Mouse (Mus musculus): Measurements from ENCODE around the gene Gm26741. TPM values are rescaled to one million over a fixed set of nuclear protein-coding genes. Genes with fewer than 3 reads are reported as not detected.

Gene Gm26741
- polyA plus RNA-seq, 1 experiment from 2014 or later = not detected

DNA sequence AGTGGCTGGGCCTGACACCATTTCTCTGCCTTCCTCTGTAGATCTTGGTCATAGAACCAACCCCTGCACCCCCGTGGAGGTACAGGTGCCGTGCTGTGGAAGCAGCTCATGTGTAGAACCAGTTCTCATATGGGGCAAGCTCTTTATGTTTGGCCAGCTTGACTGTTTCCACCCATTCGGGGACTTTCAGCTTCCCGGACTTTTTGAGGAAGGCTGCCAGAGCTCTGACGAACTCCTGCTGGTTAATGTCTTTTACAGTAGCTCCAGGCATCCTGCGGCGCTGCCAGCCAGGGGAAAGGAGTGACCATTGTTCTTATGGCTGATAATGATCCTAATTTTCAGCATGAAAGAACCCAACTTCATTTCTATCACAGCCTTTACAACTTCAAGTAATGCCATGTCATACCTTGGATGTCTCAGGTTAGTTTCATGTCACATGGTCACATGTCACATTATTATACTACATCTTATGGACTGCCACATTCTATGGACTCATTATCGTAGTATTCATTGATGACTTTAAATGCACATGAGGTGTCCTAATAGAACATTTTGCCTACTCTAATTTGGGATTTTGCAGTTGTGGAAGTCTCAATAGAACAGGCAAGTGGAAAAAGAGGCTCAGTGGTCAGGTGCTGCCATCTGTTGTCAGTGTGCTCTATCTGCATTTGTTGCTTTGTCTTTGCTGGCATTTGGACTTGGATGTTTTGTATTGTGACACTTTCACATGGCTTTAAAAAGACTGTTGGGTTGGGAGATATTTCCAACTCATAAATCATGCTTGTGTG lies 26.4 kb downstream of the Gm26741 start:
- Histone ChIP-seq H3K9ac (ENCODE audit: low read depth, low read length) (no peak overlapping the region), H3K4me3 (ENCODE audit: low read depth, low read length) (no peak overlapping the region), H3K27me3 (ENCODE audit: control insufficient read depth, insufficient read depth, low read depth, low read length) (no peaks in the 10 kb centered on the region), H3K4me2 (ENCODE audit: low read depth, low read length) (no peak overlapping the region), H3K4me1 (ENCODE audit: control insufficient read depth, low read depth, low read length) (peaks cover 8% of the 10 kb centered on the region; the same call in 1 of the 2 replicates), H3K27ac (ENCODE audit: low read length) (no peak overlapping the region), H3K36me3 (ENCODE audit: control insufficient read depth, insufficient read depth) (no peaks in the 10 kb centered on the region), H3K9me3 (replicated peaks; ENCODE audit: control insufficient read depth, low read length) (no peaks in the 10 kb centered on the region)
- 53% methylated on average over 8 of the region's 8 CpGs for WGBS (ENCODE audit: insufficient replicate concordance)
- no peak for ATAC-seq (ENCODE audit: low read depth)

DNA sequence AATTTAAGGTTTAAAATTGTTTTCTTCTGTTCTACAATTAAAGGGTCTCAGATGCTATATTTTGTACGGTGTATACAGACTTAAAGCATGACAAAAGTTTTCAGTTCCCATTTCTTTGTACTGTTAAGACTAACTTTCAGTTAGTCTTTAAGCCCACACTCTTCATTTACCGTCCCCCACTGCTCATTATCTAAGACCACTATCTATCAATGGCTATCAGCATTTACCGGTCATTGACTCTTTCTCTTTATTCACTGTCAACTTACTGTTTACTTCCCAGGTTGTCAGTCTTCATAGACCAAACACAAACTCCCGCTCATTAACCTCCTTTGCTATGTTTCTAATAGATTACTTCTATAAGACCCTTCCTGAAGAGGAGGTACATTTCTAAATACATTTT lies 28.6 kb downstream of the Gm26741 start:
- H3K9ac ChIP-seq (ENCODE audit: low read depth, low read length) = no peak overlapping the region
- no peak overlapping the region for H3K27ac ChIP-seq (ENCODE audit: low read length)
- 49% methylated on average over 4 of the region's 4 CpGs for WGBS (ENCODE audit: insufficient replicate concordance)

DNA sequence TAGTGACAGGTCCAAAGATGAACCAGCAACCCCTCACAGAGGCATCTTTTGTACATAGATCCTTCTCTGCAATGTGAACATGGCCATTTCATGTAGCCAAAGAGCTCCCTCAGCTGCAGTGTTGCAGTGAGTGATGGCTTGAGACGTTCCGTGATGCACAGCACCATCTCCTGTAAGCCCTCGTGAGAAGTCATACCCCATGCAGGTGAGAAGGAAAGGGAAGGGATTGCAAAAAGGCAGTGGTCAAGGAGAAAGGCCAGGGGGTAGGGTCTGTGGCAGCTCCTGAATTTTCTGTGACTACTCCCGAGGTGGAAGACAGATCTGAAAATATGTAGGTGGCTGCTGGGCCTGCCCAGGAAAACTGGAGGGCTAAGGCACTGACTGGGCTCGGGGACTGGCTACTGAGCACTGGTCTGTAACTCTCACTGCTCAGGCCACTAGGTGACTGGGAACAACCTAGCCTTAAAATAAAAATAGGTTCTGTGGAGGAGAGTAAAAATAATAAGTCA lies 30.4 kb downstream of the Gm26741 start, which contains the start of gene Nepn:
Gene Nepn, plus strand, starts transcription at position 51 of the 509 bp plus-strand sequence.
- WGBS (ENCODE audit: insufficient replicate concordance) = 62% methylated on average over 5 of the region's 5 CpGs
- no peak for ATAC-seq (ENCODE audit: low read depth)
- no peaks in the 10 kb centered on the region for H3K4me1 ChIP-seq (ENCODE audit: control insufficient read depth, low read depth, low read length)
- H3K4me3 ChIP-seq (ENCODE audit: low read depth, low read length) = no peak within 1 kb of the TSS
- H3K4me2 ChIP-seq (ENCODE audit: low read depth, low read length) = no peak within 1 kb of the TSS
- H3K27ac ChIP-seq (ENCODE audit: low read length) = no peak within 1 kb of the TSS
- H3K9ac ChIP-seq (ENCODE audit: low read depth, low read length) = no peak within 1 kb of the TSS
- H3K27me3 ChIP-seq (ENCODE audit: control insufficient read depth, insufficient read depth, low read depth, low read length) = no peaks in the 10 kb centered on the region
- no peaks in the 10 kb centered on the region for H3K9me3 ChIP-seq (replicated peaks; ENCODE audit: control insufficient read depth, low read length)
- H3K36me3 ChIP-seq (ENCODE audit: control insufficient read depth, insufficient read depth) = no peaks in the 10 kb centered on the region

More for the DNA sequence above, 28.6 kb downstream of the Gm26741 start:
- Histone ChIP-seq H3K9me3 (replicated peaks; ENCODE audit: control insufficient read depth, low read length) (no peaks in the 10 kb centered on the region), H3K27me3 (ENCODE audit: control insufficient read depth, insufficient read depth, low read depth, low read length) (no peaks in the 10 kb centered on the region), H3K4me3 (ENCODE audit: low read depth, low read length) (no peak overlapping the region), H3K36me3 (ENCODE audit: control insufficient read depth, insufficient read depth) (no peaks in the 10 kb centered on the region), H3K4me1 (ENCODE audit: control insufficient read depth, low read depth, low read length) (peaks cover 5% of the 10 kb centered on the region; the same call in 1 of the 2 replicates), H3K4me2 (ENCODE audit: low read depth, low read length) (no peak overlapping the region)
- ATAC-seq (ENCODE audit: low read depth) = no peak

DNA sequence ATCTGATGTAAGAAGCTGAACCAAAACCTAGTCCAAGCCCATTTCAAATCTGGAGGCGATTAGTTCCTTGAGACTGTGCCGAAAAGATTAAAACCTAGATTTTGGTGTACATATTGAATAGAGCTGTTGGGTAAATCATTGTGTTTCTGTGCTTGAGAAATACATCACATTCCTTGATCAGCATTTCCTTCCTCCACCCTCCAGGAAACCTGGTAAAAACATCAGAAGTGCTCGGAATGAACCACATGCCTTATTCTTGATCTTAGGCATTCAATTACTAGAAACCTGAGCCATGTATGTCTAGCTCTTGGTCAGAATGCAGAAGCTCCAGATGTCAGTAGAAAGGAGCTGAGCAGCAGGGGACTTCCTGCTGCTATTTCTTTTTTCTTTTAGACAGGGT lies 30.9 kb downstream of the Gm26741 start:
- WGBS (ENCODE audit: insufficient replicate concordance) = 73% methylated on average over 3 of the region's 3 CpGs
- no peak overlapping the region for H3K27ac ChIP-seq (ENCODE audit: low read length)
- no peaks in the 10 kb centered on the region for H3K9me3 ChIP-seq (replicated peaks; ENCODE audit: control insufficient read depth, low read length)
- no peaks in the 10 kb centered on the region for H3K4me1 ChIP-seq (ENCODE audit: control insufficient read depth, low read depth, low read length)
- ATAC-seq (ENCODE audit: low read depth) = no peak
- no peak overlapping the region for H3K9ac ChIP-seq (ENCODE audit: low read depth, low read length)
- H3K4me3 ChIP-seq (ENCODE audit: low read depth, low read length) = no peak overlapping the region
- no peak overlapping the region for H3K4me2 ChIP-seq (ENCODE audit: low read depth, low read length)
- H3K36me3 ChIP-seq (ENCODE audit: control insufficient read depth, insufficient read depth) = no peaks in the 10 kb centered on the region
- no peaks in the 10 kb centered on the region for H3K27me3 ChIP-seq (ENCODE audit: control insufficient read depth, insufficient read depth, low read depth, low read length)

DNA sequence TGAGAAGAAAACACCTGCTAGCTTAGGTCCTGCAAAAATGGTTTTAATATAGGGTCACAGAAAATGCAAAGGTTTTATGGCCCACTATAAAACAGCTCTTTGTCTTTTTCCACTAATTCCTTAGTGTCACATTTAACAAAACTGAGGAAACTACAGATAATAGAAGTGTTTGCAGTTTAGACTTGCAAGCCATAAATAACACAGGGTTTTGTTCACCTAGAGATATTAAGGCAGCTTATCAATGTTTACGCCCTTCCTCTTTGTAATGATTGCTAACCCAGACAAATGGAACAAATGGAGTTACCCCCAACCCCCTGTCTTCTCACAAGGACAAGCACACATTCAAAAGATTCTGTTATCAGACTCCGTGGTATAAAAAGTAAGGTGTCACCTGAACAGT lies 32.6 kb downstream of the Gm26741 start:
- Histone ChIP-seq H3K9ac (ENCODE audit: low read depth, low read length) (no peak overlapping the region), H3K36me3 (ENCODE audit: control insufficient read depth, insufficient read depth) (no peaks in the 10 kb centered on the region), H3K4me1 (ENCODE audit: control insufficient read depth, low read depth, low read length) (no peaks in the 10 kb centered on the region), H3K4me2 (ENCODE audit: low read depth, low read length) (no peak overlapping the region), H3K27ac (ENCODE audit: low read length) (no peak overlapping the region), H3K4me3 (ENCODE audit: low read depth, low read length) (no peak overlapping the region), H3K9me3 (replicated peaks; ENCODE audit: control insufficient read depth, low read length) (no peaks in the 10 kb centered on the region), H3K27me3 (ENCODE audit: control insufficient read depth, insufficient read depth, low read depth, low read length) (no peaks in the 10 kb centered on the region)
- WGBS (ENCODE audit: insufficient replicate concordance) = 51% methylated on average over 2 of the region's 2 CpGs
- ATAC-seq (ENCODE audit: low read depth) = no peak

DNA sequence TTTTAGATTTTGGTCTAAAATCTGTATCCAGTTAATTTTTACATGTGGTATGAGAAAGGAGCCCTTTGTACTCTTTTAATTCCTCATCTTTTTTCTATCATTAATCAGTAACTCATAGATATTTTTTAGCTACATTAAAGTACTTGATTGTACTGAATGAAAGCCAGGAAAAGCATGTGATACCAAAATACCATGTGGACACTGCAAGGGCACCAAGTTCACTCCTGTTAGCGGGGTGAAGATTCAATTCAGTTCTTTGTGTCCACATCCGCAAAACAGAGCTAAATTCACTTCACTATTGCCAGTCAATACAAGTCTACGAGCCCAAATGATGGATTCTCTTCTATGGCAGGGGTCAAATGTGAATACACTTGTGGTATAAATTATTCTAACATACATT lies 38.1 kb downstream of the Gm26741 start:
- no peak overlapping the region for H3K27ac ChIP-seq (ENCODE audit: low read length)
- H3K4me3 ChIP-seq (ENCODE audit: low read depth, low read length) = no peak overlapping the region
- ATAC-seq (ENCODE audit: low read depth) = no peak
- H3K27me3 ChIP-seq (ENCODE audit: control insufficient read depth, insufficient read depth, low read depth, low read length) = no peaks in the 10 kb centered on the region
- no peak overlapping the region for H3K4me2 ChIP-seq (ENCODE audit: low read depth, low read length)
- no peak overlapping the region for H3K9ac ChIP-seq (ENCODE audit: low read depth, low read length)
- H3K4me1 ChIP-seq (ENCODE audit: control insufficient read depth, low read depth, low read length) = no peaks in the 10 kb centered on the region
- WGBS (ENCODE audit: insufficient replicate concordance) = 73% methylated on average over 3 of the region's 3 CpGs
- no peaks in the 10 kb centered on the region for H3K36me3 ChIP-seq (ENCODE audit: control insufficient read depth, insufficient read depth)
- H3K9me3 ChIP-seq (replicated peaks; ENCODE audit: control insufficient read depth, low read length) = no peaks in the 10 kb centered on the region

DNA sequence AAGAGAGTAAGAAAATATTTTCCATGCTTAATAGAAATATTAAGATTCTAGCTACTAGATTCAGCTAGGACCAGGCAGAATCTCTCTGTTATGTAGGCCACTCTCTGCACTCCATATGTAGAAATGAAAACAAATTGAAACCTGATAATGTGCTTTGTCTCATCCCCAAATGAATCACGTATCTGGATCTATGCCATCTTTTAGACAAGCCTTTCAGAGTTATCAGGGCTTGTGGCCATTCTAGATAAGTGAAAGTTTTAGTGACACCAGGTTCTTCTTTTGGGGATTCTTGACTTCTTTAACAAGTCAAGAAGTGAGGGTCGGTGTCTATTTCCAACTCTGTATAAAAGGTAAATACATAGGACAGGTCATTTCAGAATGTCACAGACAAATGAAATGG lies 40.1 kb downstream of the Gm26741 start:
- no peak overlapping the region for H3K27ac ChIP-seq (ENCODE audit: low read length)
- no peak for ATAC-seq (ENCODE audit: low read depth)
- H3K9ac ChIP-seq (ENCODE audit: low read depth, low read length) = no peak overlapping the region
- H3K27me3 ChIP-seq (ENCODE audit: control insufficient read depth, insufficient read depth, low read depth, low read length) = no peaks in the 10 kb centered on the region
- no peaks in the 10 kb centered on the region for H3K36me3 ChIP-seq (ENCODE audit: control insufficient read depth, insufficient read depth)
- 34% methylated on average over 2 of the region's 2 CpGs for WGBS (ENCODE audit: insufficient replicate concordance)
- no peaks in the 10 kb centered on the region for H3K4me1 ChIP-seq (ENCODE audit: control insufficient read depth, low read depth, low read length)
- H3K9me3 ChIP-seq (replicated peaks; ENCODE audit: control insufficient read depth, low read length) = no peaks in the 10 kb centered on the region
- no peak overlapping the region for H3K4me3 ChIP-seq (ENCODE audit: low read depth, low read length)
- H3K4me2 ChIP-seq (ENCODE audit: low read depth, low read length) = no peak overlapping the region

DNA sequence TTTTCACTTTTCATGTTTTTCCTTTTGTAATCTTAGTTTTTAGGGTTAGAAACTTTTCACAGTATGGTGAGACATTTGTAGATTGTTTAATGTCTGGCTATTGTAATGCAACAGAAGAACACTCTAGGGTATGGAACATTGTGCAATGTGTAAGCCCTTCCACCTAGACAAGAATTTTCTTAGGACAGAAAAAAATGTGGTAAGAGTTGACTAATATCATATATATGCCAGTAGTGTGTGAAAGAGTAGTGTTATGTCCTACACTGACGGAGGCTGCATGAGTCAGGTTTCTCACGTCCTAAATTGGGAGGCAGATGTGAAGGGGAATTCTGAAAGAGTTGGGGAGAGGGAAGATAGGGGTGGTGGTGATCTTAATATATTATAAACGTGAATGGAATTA lies 41.2 kb downstream of the Gm26741 start:
- H3K27me3 ChIP-seq (ENCODE audit: control insufficient read depth, insufficient read depth, low read depth, low read length) = no peaks in the 10 kb centered on the region
- H3K9ac ChIP-seq (ENCODE audit: low read depth, low read length) = no peak overlapping the region
- H3K36me3 ChIP-seq (ENCODE audit: control insufficient read depth, insufficient read depth) = no peaks in the 10 kb centered on the region
- no peak overlapping the region for H3K4me3 ChIP-seq (ENCODE audit: low read depth, low read length)
- H3K4me2 ChIP-seq (ENCODE audit: low read depth, low read length) = no peak overlapping the region
- H3K4me1 ChIP-seq (ENCODE audit: control insufficient read depth, low read depth, low read length) = no peaks in the 10 kb centered on the region
- no peak for ATAC-seq (ENCODE audit: low read depth)
- H3K9me3 ChIP-seq (replicated peaks; ENCODE audit: control insufficient read depth, low read length) = no peaks in the 10 kb centered on the region
- no peak overlapping the region for H3K27ac ChIP-seq (ENCODE audit: low read length)
- WGBS (ENCODE audit: insufficient replicate concordance) = 36% methylated on average over 3 of the region's 3 CpGs

DNA sequence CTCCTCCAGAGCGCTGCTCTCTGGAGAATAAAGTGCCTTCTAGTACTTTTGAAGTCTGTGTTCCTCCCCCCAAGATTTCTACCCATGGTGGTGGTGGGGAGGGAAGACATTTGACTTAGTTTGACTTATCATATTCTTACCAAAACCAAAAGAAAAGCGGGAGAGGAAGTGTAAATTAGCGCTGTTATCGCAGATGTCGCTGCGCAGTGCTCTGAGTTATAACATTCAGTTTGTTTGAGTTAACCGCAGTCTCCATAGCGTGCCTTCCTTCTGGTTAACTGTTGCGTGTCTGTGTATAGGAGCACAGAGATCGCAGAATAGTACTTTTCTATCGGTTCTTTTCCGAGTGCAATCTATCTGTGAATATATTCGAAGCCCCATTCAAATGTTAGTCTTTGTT lies 46.6 kb downstream of the Gm26741 start:
- H3K4me1 ChIP-seq (ENCODE audit: control insufficient read depth, low read depth, low read length) = no peaks in the 10 kb centered on the region
- no peaks in the 10 kb centered on the region for H3K9me3 ChIP-seq (replicated peaks; ENCODE audit: control insufficient read depth, low read length)
- H3K9ac ChIP-seq (ENCODE audit: low read depth, low read length) = no peak overlapping the region
- H3K27ac ChIP-seq (ENCODE audit: low read length) = no peak overlapping the region
- WGBS (ENCODE audit: insufficient replicate concordance) = 75% methylated on average over 13 of the region's 13 CpGs
- no peaks in the 10 kb centered on the region for H3K36me3 ChIP-seq (ENCODE audit: control insufficient read depth, insufficient read depth)
- H3K4me2 ChIP-seq (ENCODE audit: low read depth, low read length) = no peak overlapping the region
- H3K27me3 ChIP-seq (ENCODE audit: control insufficient read depth, insufficient read depth, low read depth, low read length) = no peaks in the 10 kb centered on the region
- no peak for ATAC-seq (ENCODE audit: low read depth)
- H3K4me3 ChIP-seq (ENCODE audit: low read depth, low read length) = no peak overlapping the region

Data from liver, embryonic 16.5 days (tissue).